Mouse (Mus musculus): Measurements from ENCODE around the gene Fbp2.

DNA sequence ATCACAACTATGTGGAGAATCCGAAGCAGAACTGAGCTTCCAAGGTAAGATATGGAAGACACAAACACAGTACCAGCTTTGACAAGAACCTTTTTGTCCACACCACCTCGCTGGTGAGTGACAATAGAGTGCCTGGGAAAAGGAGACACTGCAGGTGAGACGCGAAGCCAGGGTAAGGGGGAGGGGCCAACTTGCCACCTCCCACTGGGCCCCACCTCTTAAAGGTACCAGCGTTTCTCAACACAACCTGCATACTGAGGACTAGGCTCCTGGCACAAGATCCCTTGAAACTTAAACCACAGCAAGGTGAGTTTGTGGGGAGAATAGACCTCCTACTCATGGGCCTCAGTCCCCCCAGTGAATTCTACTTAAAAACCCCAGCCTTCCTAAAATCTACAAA lies 19.0 kb upstream of the Fbp2 start:
- TF ChIP-seq EP300 (optimal IDR thresholded peaks at IDR 0.05): no peak
- no peak for TF ChIP-seq CTCF (IDR thresholded peaks at IDR 0.05; ENCODE audit: low read depth)

Data from stomach, postnatal 0 days (tissue).